Mouse (Mus musculus) lung, postnatal 0 days (tissue): ENCODE measurements around the gene Gm4922.

Experiments used
- CTCF ChIP-seq: IDR thresholded peaks from 2 replicates; pipeline ENCODE4 v1.5.1; 2016; ENCODE audit warnings: antibody characterized with exemption, mild to moderate bottlenecking
- EP300 ChIP-seq: IDR thresholded peaks from 2 replicates; pipeline ENCODE4 v1.6.1; 2016; ENCODE audit warnings: antibody characterized with exemption, mild to moderate bottlenecking, control low read depth

- TF ChIP-seq CTCF (no peak), EP300 (no peak)
Measured at GRCm38 (mm10) chr10:18816560-18816959, 30.0 kb upstream of the Gm4922 start.
